Mouse (Mus musculus): ENCODE results near the gene Myom3. TPM values are rescaled to one million over a fixed set of nuclear protein-coding genes. Genes with fewer than 3 reads are reported as not detected.
A peak's percentile ranks its signal among the peaks of the same experiment; 100 is the strongest.

The Myom3 gene
- total RNA-seq, 2 experiments from 2014 or later = 0.64 to 0.88 TPM

- peak; percentile 76 for DNase-seq (ENCODE audit: low spot score)
- intact Hi-C loops (cut with DNase I) = loop anchor here (1.0 to 5.0 kb wide), 3 partner anchors 36 to 131 kb away; no protein-coding TSS in a partner anchor
Observed at GRCm38 (mm10) chr4:135801543-135801942, 42.0 kb downstream of the Myom3 start.

DNA sequence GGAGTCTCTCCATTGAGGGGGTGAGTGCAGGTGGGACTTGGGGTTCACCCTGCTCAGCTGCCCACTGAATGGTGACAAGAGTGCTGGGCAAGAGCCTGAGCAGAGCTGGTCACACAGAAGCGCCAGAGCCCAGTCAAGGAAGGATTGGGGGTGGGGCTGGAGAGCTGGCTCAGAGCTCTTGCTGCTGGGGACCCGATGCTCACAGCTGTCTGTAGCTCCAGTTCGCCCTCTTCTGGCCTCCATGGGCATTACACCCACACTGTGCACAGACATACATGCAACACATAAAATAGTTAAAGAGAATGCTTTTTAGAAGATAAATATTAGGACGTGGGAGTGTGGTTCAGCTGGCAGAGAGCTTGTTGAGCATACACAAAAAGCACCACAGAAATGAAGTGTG, 43.8 kb downstream of the Myom3 start:
- intact Hi-C loops (cut with DNase I) = loop anchor here (5.0 kb wide), 2 partner anchors 34 to 129 kb away; no protein-coding TSS in a partner anchor
- no peak for DNase-seq (ENCODE audit: low spot score)

GRCm38 (mm10) chr4:135804169-135804568, 44.7 kb downstream of the Myom3 start:
- intact Hi-C loops (cut with DNase I) = loop anchor here (5.0 kb wide), 2 partner anchors 33 to 128 kb away; no protein-coding TSS in a partner anchor
- no peak for DNase-seq (ENCODE audit: low spot score)

GRCm38 (mm10) chr4:135814896-135815295, 55.4 kb downstream of the Myom3 start:
- intact Hi-C loops (cut with DNase I) = no loop called here
- DNase-seq (ENCODE audit: low spot score) = no peak

- intact Hi-C loops (cut with DNase I) = no loop called here
- DNase-seq (ENCODE audit: low spot score) = no peak
Observed at GRCm38 (mm10) chr4:135816905-135817622, 57.5 kb downstream of the Myom3 start.

DNA sequence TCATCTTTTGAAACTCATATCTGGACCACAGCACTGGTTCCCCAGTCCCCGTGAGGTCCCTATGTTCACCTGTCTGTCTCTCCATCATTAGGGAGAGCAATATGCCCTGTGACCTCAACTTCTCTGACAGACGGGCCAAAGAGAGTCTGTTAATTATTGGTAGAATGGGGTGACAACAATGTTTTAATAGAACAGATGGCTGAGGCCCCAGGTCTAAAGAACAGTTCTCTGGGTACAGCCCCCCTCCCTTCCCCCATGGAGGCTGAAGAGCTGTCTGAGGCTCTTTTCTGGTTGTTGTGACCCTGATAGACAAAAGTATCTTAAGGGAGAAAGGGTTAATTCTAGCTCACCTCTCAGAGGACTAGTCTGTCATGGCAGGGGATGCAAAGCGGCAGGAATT, 58.9 kb downstream of the Myom3 start:
- DNase-seq (ENCODE audit: low spot score) = no peak
- intact Hi-C loops (cut with DNase I) = no loop called here

DNA sequence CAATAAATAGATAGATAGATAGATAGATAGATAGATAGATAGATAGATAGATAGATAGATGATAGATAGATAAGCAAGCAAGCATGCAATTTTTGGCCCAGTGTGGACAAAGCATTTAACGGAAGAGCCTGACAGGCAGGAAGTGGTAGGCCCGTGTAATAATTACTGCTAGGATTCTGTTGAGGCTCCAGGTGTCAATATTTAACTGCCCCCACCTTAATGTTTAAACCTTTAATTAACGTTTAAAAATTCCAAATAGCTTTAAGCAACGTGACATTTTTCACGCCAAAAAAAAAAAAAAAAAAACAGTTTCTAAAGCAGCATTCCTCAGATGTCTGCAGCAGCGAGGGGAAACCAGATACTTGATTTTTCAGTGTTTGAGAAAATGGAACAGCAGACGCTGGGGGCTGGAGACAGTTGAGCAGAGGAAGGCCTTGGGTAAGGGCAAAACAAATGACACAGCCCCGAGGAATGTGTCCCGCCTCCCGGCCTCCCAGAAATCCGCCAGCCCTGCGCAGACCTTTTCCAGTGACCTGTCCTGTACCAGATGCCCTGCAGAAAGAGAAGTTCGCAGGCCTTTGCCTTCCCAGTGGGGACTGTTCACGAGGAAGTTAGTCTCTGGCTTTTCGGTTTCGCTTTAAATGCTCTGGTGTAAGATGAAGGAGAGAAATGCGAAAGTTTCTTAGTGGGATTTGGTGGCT, 60.5 kb downstream of the Myom3 start:
- intact Hi-C loops (cut with DNase I) = loop anchor here (5.0 kb wide), 1 partner anchor 57 kb away; no protein-coding TSS in a partner anchor
- DNase-seq (ENCODE audit: low spot score) = no peak

DNA sequence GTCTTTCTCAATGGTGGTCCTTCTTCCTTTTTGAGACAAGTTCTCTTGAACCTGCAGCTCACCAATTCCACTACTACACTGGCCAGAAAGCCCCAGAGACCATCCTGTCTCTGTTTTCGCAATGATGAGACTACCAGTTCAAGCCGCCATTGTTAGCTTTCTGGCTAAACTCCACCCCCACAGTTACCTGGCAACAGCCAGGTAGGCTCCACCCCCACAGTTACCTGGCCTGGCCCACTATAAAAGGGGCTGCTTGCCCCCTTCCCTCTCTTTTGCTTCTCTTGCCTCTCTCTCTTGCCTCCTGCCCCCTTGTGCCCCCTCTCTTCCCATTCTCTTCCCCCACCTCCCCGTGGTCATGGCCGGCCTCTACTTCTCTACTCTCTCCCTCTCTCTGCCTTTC, 62.3 kb downstream of the Myom3 start:
- intact Hi-C loops (cut with DNase I) = loop anchor here (5.0 kb wide), 1 partner anchor 56 kb away; no protein-coding TSS in a partner anchor
- DNase-seq (ENCODE audit: low spot score) = no peak

- intact Hi-C loops (cut with DNase I) = loop anchor here (5.0 kb wide), 1 partner anchor 54 kb away; no protein-coding TSS in a partner anchor
- DNase-seq (ENCODE audit: low spot score) = no peak
Observed at GRCm38 (mm10) chr4:135823298-135823697, 63.8 kb downstream of the Myom3 start.

- DNase-seq (ENCODE audit: low spot score) = no peak
- intact Hi-C loops (cut with DNase I) = loop anchor here (5.0 kb wide), 1 partner anchor 53 kb away; no protein-coding TSS in a partner anchor
Observed at GRCm38 (mm10) chr4:135824254-135824653, 64.7 kb downstream of the Myom3 start.

GRCm38 (mm10) chr4:135828491-135828890, 69.0 kb downstream of the Myom3 start:
- intact Hi-C loops (cut with DNase I) = no loop called here
- DNase-seq (ENCODE audit: low spot score) = peak; percentile 77

GRCm38 (mm10) chr4:135832070-135832469, 72.6 kb downstream of the Myom3 start:
- intact Hi-C loops (cut with DNase I) = no loop called here
- no peak for DNase-seq (ENCODE audit: low spot score)

GRCm38 (mm10) chr4:135833301-135834123, 74.0 kb downstream of the Myom3 start:
- intact Hi-C loops (cut with DNase I) = no loop called here
- DNase-seq (ENCODE audit: low spot score) = no peak

GRCm38 (mm10) chr4:135834124-135834717, 74.7 kb downstream of the Myom3 start:
- intact Hi-C loops (cut with DNase I) = no loop called here
- DNase-seq (ENCODE audit: low spot score) = no peak

GRCm38 (mm10) chr4:135838925-135839292, 79.4 kb downstream of the Myom3 start:
- no peak for DNase-seq (ENCODE audit: low spot score)
- intact Hi-C loops (cut with DNase I) = loop anchor here (5.0 kb wide), 1 partner anchor 37 kb away; no protein-coding TSS in a partner anchor

- DNase-seq (ENCODE audit: low spot score) = no peak
- intact Hi-C loops (cut with DNase I) = loop anchor here (5.0 kb wide), 1 partner anchor 37 kb away; no protein-coding TSS in a partner anchor
Observed at GRCm38 (mm10) chr4:135839293-135840011, 79.9 kb downstream of the Myom3 start.

DNA sequence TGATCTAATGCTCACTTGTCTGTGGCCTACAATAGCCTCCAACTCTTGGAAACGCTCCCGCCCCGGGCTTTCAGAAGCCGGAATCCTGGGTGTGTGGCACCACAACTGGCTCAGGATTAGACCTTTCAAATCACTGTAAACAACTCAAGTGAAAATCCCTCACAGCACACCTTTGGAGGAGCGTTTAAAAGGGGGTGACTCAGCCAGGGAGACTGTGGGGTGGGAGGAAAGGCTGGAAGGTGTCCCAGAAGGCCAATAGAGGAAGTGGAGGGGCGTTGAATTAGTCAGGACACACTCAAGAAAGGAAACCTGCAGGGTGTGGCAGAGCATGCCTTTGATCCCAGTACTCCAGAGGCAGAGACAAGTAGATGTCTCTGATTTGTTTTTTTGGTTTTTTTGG, 84.9 kb downstream of the Myom3 start:
- DNase-seq (ENCODE audit: low spot score) = no peak
- intact Hi-C loops (cut with DNase I) = no loop called here

DNA sequence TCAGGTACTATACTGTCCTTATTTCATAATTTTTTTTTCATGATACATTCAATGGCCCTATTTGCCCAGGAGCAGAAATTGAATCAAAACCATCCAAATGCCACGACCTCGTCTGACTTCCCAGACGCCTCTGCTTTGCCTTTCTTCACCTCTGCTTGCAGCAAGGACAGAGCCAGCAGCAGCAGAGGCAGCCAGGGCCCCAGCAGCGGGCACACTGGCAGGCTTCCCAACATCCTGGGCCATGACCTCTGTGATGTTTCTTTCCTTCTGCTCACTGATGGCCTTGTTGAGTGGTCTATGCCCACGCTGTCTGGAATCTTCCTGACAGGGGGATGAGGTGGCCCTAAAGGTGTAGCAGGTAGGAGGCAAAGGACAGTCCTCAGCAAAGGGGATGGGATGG, 88.1 kb downstream of the Myom3 start:
- intact Hi-C loops (cut with DNase I) = no loop called here
- DNase-seq (ENCODE audit: low spot score) = no peak
